Mouse (Mus musculus) neutrophil, adult 59 days (primary cell): ENCODE data around the gene Fam92b. TPM values are rescaled to one million over a fixed set of nuclear protein-coding genes. Genes with fewer than 3 reads are reported as not detected.

ENCODE experiments used
- total RNA-seq, 2 experiments: library from RNA; stranded (reverse); gene quantifications; 1 replicate in 1 of 2; 2 replicates in 1 of 2; pipeline ENCODE4 v1.2.4; 2023

The Fam92b gene
- total RNA-seq, result not detected

GRCm38 (mm10) chr8:120177318-120178123 lies at the start of gene Fam92b:
TSS of gene Fam92b (minus strand) at chr8:120177466.

Other genes starting within 250 kb of the Fam92b start
- 100 to 1,000 TPM in 1 of 2 experiments, 10 to 100 TPM in 1; 83.4 to 107 TPM for gene Crispld2, start 185.0 kb downstream of the Fam92b start, total RNA-seq
- gene Zdhhc7, start 76.0 kb downstream of the Fam92b start, total RNA-seq, result 10 to 100 TPM; 38.8 to 48.4 TPM
- 100 to 1,000 TPM; 216 to 244 TPM for gene 6430548M08Rik, start 63.3 kb downstream of the Fam92b start, total RNA-seq
- gene Gse1, start 51.0 kb upstream of the Fam92b start, total RNA-seq, result 10 to 100 TPM; 44.0 to 48.4 TPM